Mouse (Mus musculus): ENCODE results near the gene Ppm1g.
"Not testable (repeated sequence)": the region's sequence is repeated elsewhere in the genome, so short reads cannot be mapped to it uniquely, and the experiment has no call there.

Ppm1g gene

DNA sequence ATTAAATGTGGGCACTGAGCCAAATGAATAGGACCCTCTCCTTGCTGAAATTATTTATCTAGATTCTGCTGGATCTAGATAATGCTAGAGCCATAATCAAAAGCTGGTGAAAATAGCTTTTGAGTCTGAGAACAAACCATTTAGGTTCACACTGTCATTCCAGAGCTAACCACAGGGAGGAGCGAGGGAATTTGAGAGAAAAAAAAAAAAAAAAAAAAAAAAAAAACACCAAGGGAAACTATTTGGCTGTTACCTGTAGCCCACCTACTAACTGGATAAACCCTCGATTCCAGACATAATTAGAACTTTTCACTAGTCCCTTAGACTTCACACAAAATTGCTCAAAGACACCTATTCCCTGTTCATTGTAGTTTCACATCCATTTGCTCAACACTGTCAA lies 1.4 kb downstream of the Ppm1g start:
- DNase-seq: no peak

DNA sequence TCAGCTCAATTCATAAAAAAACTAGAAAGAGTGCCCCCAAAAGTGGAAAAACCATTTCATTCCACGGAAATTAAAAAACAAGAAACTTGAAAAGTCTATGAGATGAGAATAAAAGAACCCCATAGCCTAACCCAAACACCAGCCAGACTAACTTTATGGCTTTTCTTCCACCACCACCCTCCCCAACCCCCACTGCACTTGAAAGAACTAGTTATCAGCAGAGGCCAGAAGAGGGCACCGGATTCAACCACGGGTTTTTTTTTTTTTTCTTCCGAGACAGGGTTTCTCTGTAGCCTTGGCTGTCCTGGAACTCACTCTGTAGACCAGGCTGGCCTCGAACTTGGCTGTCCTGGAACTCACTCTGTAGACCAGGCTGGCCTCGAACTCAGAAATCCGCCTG lies 2.2 kb downstream of the Ppm1g start:
- no peak for DNase-seq

DNA sequence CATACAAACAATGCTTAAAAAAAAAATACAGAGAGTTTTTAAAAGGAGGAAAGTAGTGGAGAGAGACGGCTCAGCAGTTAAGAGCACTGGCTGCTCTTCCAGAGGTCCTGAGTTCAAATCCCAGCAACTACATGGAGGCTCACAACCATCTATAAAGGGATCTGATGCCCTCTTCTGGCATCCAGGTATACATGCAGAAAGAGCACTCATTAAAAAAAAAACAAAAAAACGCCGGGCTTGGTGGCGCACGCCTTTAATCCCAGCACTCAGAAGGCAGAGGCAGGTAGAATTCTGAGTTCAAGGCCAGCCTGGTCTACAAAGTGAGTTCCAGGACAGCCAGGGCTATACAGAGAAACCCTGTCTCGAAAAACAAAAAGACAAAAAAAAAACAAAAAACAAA lies 3.9 kb downstream of the Ppm1g start:
- not testable (repeated sequence) for DNase-seq

- no peak for DNase-seq
Measured at GRCm38 (mm10) chr5:31204421-31204820, 16.1 kb downstream of the Ppm1g start.

- no peak for DNase-seq
Measured at GRCm38 (mm10) chr5:31203866-31204265, 16.6 kb downstream of the Ppm1g start.

- DNase-seq: no peak
Measured at GRCm38 (mm10) chr5:31202933-31203332, 17.6 kb downstream of the Ppm1g start.

DNA sequence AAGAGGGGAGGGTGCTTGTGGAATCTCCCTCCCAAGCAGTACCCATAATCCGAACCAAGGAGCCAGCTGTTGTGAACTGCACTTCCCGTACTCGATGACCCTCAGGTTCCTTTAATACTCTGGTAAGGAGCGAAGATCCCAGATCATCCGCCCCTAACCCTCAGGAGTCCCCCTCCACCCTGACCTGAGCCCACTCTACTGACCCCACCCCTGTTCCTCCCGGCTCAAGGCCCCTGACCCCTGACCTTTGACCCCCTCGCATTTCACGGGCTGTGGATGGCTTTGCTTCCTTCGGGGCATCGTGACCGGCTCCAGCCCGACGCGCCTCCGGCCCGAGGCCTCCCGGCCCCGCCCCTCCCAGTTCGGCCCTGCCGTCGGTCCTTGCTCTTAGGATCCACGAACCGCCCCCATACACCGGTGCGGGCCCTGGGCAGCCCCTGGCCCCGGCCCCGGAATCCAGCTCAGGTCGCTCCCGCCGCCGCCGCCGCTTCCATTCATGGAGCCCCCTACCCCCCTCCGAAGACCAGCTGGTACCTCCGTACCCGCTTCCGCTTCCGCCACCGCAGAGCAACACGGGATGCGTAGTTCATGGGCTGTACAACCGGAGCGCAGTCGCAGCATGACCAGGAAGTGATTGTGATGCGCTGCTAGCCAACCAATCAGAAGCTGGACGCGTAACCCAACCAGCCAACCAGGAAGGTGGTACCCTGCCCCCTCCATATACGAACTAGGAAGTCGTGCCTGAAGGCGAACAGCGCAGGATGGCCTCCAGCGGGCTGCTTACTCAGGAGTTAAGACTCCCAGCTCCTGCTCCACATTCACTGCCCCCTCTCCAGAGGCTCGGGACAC lies 18.5 kb downstream of the Ppm1g start, which contains the start of gene Zfp513:
TSS of gene Zfp513 (minus strand) at position 562 of the 849 bp plus-strand sequence.
- DNase-seq: peak; percentile 95 to 97

DNA sequence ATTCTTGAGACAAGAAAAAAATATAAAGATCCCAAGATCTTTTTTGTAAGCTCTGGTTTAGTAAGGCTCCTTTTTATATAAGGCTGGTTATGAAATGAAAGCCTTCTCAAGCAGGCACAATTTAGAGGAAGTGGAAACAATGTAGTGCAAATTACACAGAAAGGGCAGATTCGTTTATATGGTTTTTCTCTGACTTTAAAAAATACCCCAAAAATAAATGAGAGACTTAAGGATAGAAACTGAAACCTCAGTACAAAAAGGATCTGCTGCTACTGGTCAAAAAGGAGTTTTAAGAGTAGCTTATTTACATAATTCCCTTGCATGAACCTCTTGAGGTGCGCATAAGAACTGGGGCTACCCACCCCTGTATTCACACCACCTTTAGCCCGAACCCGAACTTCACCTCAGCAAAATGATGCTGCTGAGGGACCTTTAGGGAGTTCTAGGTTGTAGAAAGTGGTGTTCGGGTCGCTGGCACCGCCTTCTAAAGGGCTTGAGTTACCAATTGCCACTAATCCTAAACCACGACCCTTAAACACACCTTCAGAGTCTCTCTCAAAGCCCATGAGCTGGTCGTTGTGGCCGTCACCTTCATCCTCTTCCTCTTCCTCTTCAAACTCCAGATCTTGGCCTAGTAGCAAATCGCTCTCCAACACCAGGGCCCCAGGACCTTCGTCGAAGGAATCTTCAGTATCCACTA lies 19.3 kb downstream of the Ppm1g start:
- no peak for DNase-seq

- no peak for DNase-seq
Measured at GRCm38 (mm10) chr5:31200327-31200768, 20.1 kb downstream of the Ppm1g start.

GRCm38 (mm10) chr5:31199893-31200292 lies 20.6 kb downstream of the Ppm1g start:
- no peak for DNase-seq

DNA sequence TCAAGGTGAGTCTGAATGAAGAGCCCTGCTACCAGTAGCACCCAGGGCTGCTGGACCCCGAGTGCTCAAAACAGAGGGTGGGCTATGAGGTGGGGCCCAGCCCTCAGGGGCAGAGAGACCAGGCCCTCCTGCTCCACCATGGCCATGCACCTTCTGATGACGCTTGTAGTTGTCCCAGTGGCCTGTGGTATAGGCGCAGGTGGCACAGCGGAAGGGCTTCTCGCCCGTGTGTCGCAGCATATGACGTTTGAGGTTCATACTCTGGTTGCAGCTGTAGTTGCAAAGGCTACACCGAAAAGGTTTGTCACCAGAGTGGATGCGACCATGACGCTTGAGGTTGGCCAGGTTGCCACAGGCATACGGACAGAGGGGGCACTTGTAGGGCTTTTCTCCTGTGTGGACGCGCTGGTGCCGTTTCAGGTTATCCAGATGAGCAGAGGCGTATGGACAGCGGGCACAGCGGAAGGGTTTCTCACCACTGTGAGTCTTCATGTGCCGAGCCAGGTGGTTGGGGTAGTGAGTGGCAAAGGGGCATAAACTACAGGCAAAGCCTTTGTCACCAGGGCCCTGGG lies 21.1 kb downstream of the Ppm1g start:
- no peak for DNase-seq

GRCm38 (mm10) chr5:31198616-31199320 lies 21.7 kb downstream of the Ppm1g start:
- DNase-seq: no peak

DNA sequence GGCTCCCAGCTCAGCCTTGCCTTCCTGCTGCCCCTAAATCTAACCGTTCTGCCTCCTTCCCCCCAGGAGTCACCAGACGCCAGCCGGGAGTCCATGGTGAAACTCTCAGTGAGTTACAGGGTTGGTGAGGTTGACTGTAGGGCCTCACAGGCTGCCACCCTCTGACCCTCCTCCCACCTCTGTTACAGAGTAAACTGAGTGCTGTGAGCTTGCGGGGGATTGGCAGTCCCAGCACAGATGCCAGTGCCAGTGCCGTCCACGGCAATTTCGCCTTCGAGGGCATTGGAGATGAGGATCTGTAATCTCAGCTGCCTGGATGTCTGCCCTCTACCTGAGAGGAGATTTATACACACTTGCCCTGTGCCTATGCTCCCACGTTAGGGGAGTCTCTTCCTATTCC lies 22.3 kb downstream of the Ppm1g start:
- no peak for DNase-seq

GRCm38 (mm10) chr5:31197072-31197471 lies 23.4 kb downstream of the Ppm1g start:
- DNase-seq: no peak

DNA sequence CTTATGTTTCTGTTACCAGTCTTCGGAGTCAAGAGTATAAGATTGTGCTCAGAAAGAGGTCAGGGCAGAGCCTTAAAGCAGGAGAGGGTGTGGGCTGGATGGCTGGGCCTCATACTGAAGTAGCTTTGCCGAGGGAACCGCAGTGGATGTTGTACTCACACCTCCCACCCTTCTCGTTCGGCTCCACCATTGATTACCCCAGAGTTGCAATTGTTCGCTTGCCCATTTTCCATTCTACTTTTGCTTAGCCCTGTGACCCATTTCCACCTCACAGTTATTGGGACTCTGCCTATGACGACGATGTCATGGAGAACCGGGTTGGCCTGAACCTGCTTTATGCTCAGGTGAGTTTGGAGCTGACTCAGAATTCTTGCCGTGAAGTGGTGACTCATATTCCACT lies 24.3 kb downstream of the Ppm1g start:
- DNase-seq: no peak

DNA sequence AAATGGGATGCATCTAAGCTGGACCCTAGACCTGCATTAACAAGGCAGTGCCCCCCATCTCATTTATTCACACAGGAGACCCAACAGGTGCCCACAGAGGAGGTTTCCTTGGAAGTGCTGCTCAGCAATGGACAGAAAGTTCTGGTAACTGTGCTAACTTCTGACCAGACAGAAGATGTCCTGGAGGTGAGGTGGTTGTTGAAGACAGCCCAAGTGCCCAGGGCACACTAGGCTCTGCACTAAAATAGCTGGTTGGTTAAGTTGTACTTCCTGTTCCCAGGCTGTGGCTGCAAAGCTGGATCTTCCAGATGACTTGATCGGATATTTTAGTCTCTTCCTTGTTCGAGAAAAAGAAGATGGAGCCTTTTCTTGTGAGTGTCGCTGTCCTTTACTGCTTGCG lies 24.8 kb downstream of the Ppm1g start:
- DNase-seq: no peak

DNA sequence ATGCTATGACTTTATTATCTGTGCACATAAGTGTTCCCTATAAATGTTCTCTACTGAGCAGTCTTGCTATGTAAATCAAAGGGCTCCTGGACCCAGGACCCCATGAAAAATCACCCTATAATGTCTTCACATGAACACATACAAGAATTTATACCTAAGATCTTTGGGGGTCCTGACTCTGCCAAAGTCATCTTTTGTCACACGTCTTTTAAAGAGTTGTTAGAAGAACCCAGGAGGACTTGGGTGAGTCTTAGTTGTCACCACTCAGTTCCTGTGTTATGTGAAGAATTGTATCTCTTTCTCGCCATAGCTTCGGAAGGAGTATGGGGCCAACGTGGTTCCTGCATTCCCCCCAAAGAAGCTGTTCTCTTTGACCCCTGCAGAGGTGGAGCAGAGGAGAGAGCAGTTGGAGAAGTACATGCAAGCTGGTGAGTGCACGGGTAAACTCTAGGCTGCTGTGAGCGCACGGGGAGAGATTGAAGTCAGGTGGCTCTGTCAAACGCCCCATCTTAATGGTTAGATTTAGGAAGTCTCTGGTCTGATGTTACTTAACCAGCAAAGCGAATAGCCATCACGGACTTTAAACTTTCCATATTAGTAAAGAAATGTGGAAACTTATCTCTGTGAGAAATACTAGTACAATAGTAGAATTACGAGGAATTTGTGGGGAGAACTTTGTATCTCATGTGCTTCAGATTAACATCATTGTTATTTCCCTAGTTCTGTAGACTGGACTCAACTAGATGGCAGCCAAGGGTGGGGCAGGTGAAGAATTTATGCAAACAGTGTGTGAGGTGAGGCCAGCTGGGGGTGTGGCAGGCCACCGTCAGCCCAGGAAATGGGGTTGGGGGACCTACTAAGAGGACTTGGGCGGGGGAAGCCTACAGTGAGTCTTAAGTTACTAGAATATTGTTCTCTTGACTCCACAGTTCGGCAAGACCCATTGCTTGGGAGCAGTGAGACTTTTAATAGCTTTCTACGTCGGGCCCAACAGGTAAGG lies 25.7 kb downstream of the Ppm1g start:
- no peak for DNase-seq

DNA sequence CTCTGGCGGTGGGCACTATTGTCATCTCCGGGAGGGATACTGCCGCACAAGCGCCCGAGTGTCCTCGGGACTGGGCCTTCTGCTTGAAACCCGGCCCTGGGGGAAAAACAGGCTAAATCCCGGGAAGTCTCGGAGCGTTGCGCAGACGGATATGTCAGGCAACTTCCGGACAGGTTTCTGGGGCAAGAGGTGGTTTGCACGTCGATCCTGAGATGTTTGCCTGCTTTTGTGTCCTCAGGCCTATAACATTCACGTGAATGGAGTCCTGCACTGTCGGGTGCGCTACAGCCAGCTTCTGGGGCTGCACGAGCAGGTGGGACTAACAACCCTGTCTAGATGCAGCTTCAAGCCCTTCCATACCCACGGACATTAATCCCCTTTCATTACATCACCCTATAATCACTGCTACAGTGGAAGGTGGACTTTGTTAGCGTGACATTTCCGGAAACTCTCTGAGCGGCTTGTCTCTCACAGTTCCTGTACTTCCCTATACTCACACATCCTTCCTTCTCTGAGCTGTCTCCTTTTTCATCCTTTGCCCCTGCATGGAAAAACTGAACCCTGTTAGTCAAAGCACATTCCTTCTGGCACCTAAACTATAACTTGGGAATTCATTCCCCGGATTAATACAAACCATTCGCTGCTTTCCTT lies 26.7 kb downstream of the Ppm1g start:
- DNase-seq: no peak

- peak; percentile 99 for DNase-seq
Measured at GRCm38 (mm10) chr5:31192939-31193630, 27.4 kb downstream of the Ppm1g start, which contains the start of the genes Snx17 and Eif2b4. Gene Snx17, plus strand, starts transcription at chr5:31193227. Gene Eif2b4, minus strand, starts transcription at chr5:31193430.

All from thymus, adult 18-20 months (tissue).